Mouse (Mus musculus) thymus, postnatal 0 days (tissue): ENCODE measurements around the gene Safb2. TPM values are rescaled to one million over a fixed set of nuclear protein-coding genes. Genes with fewer than 3 reads are reported as not detected.
"Not testable (repeated sequence)": the region's sequence is repeated elsewhere in the genome, so short reads cannot be mapped to it uniquely, and the experiment has no call there.

Source experiments
- DNase-seq: peaks from one replicate; pipeline ENCODE4 v3.0.0-alpha.2; 2015; ENCODE audit warnings: low spot score
- polyA plus RNA-seq: library from polyadenylated mRNA; unstranded; fragments of >200 nt; fragmentation: Nextera tagmentation; extraction: Ambion mirVana; gene quantifications from 2 replicates; pipeline ENCODE4 v1.2.1, GENCODE M21; 2015

Gene Safb2
- polyA plus RNA-seq = 54.7 and 74.6 TPM in 2 replicates

DNA sequence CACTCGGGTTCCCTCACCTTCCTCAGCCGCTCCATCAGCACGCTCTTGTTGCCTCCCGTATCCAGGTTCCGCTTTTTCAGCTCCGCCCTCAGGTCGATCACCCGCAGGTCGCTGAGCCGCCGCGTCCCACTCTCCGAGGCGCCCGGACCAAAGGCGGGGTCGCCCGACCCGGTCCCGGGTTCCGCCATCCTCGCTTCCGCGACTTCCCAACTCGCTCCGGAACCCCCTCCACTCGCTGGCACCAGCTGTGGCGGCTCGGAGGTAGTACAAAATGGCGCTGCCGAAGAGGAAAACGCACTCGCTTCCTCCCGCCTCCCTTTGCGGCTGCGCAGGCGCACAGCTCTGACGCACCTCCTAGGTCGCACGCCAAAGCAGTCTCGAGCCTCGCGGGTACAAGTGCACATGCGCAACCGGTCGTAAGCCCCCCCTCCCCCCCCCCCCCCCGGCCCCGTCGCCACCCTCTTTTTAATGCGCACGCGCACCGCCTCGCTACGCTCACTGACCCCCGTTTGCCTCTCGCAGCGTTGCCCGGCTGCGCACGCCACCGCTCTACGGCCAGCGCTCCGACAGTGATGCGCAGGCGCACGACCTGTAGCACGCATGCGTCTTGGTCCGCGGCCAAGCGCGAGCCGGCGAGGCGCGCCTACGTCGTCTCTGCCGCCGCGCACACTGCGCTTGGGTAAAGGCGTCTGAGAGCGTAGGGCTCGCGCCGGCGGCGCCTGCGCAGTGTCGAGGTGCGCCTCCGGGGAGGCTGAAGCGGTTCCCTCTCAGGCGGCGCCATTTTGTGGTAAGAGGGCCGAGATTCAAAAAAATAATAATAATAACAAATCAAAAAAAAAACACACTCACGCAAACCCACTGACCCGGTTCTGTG is at the start of gene Safb2, which contains the start of gene Safb:
TSS of gene Safb2 (minus strand) at position 329 of the 874 bp plus-strand sequence.
TSS of gene Safb (plus strand) at position 569 of the 874 bp plus-strand sequence.
- peak; percentile 99 for DNase-seq

DNA sequence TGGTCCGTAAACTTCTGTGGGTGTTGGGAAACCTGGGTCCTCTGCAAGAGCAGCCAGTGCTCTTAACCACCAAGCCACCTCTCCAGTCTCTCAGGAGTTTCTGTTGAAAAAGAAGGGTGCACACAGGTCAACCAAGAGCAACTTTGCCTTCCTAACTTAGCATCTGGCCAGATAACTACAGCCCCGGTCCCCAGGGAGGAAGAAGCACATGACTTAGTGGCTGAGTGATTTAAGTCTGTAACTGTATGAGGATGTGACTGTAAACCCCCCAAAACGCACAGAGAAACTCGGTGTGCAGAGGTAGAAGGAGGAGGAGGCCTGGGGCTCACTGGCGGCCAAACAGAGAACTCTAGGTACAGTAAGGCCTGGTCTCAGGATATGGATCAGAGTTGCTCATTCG is 49.6 kb upstream of the Safb2 start:
- DNase-seq = no peak

DNA sequence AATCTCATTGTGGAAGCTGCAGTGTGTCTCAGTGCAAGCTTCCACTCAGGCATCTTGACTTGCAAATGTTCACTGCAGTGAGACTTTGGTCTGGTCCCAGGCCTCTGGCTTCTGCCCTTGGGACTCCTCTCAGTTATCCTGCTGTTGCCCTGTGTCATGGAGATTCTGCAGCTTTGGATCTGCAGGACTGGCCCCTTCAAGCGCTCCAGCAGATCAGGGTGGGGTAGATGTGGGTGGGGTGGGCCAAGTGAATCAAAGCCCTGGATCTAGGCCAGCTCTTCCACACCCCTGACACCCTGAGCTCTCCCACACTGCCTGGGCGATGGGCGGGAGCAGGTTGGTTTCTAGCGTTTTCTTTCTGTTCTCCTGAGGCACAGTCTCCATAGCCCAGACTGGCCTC is 47.4 kb upstream of the Safb2 start:
- no peak for DNase-seq

DNA sequence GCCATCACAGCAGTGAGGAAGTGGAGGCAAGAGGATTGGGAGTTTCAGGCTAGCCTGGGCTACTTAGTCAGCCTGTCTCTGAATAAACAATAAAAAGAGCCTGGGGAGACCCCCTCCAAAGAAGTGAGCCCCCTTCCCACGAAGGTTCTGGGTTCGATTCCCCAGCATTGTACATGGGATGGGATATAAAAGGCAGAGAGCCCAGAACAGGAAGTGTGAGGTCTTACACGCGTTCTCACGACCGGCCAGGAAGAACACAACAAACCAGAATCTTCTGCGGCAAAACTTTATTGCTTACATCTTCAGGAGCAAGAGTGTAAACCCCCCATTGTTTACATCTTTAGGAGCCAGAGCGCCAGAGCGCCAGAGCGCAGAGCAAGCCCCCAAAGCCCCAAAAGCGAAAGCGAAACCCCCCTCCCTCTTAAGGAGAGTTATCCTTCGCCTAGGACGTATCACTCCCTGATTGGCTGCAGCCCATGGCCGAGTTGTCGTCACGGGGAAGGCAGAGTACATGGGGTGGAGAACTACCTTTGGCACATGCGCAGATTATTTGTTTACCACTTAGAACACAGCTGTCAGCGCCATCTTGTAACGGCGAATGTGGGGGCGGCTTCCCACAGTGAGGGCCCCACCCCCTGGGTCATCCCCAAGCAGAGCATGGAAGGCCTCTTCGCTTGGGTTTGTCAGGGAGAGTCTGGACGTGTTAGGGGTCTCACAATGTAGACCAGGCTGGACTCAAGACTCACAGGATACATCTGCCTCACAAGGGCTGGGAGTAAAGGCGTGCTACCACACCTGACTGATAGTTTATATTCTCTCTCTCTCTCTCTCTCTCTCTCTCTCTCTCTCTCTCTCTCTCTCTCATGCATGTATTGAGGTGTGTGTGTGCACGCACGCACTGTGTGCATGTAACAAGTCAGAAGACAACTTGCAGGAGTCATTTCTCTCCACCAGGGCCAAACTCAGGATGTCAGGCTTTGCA is 45.7 kb upstream of the Safb2 start:
- DNase-seq = not testable (repeated sequence)

DNA sequence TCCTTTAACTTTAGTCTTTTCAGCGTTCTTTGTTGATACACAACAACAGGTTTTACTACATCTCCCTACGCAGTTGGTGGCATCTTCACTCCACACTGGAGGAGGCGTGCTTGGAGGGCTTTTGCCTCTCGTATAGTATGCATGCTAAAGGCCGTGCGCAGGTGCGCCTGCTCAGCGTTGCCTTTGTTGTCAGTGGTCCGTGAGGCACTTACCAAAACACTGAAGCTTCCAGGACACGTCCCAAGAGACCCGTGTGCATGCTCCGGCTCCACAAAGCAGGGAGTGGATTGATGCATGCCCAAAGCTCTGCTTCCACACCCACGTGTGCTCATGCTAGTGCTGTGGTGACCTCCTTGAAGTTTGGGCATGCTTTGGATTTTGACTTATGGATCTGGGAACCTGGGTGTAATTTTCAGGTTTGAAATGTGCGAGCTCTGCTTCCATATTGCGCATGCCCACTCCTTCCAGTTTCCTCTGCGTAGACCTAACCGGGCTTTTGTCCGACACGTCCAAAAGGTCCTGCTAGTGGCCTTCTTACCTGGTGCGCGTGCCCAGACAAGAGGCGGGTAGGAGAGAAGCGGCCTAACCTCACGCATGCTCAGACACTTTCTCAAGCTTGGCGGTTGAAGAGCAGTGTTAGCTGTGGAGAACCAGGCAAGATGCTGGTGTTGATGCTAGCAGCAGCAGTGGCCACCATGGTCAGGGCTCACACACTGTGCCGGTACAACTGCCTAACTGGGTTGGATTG is 43.3 kb upstream of the Safb2 start, which contains the start of gene Catsperd:
TSS of gene Catsperd (plus strand) at position 614 of the 748 bp plus-strand sequence.
- peak; percentile 35 for DNase-seq

DNA sequence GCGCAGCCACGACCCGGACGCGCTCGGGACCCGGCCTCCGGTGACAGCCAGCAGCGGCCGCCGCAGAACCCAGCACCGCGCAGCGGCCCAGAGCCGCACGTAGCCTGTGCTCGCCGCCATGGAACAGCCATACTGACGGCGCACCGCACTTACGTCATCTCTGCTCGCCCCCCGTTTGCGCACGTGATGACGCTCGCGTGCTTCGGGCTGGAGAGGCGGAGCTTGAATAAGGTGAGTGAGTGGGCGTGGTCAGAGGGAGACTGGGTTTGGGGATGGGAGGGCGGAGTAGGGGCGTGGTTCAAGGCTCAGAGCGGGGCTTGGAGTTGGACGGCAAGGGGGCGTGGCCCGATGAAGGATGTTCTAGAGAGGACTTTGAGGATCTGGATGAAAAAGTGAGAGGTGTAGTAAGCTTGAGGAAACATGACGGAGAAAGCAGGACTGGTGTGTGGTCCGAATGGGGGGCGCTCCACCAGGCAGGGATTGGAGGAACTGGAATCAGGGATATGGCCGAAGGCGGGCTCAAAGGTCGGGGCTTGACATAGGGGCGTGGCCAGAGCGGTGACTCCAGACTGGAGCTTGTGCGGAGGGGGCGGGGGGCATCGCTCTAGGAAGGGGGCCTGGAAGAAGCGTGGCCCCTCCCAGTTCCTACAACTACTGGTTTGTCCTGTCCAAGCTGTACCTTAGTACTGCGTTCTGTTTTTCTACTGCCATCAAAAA is 42.5 kb upstream of the Safb2 start, which contains the start of gene Lonp1:
TSS of gene Lonp1 (minus strand) at position 134 of the 717 bp plus-strand sequence.
- DNase-seq = peak; percentile 99

DNA sequence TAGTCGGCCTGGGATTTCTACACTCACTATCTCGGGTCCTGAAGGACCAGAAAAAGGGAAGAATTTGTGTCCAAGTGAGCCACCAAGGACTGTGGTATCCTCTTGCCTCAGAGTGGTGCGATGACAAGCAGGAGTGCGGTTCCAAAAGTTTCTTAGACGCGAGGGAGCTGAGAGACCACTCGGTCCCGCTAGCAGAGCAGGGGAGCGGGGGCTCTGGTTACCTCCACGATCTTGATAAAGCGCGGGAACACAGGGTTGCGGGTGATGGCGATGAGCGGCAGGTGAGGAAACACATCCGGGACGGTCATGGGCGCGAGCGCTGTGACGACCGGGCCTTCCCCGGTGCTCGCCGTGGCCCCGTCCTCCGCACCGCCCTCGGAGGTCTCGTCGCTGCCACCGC is 41.9 kb upstream of the Safb2 start:
- DNase-seq = no peak

DNA sequence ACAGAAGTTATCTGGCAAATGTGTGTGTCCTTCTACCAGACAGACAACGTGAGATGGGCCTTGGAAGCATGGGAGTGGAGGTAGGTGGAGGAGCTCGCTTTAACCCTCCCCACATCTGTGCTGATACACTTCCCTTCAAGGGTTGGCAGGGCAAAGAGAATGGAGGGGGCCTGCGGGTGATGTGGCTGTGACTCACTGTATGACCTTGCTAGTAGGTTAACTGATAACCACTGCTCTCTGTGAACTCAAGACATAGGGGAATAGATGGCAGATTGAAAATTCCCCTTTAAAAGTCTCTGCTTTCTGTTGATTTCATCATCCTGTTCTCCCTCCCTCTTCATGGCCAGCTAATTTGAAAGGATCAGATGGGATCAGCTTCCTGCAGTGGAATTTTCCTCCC is 41.1 kb upstream of the Safb2 start:
- DNase-seq = no peak

DNA sequence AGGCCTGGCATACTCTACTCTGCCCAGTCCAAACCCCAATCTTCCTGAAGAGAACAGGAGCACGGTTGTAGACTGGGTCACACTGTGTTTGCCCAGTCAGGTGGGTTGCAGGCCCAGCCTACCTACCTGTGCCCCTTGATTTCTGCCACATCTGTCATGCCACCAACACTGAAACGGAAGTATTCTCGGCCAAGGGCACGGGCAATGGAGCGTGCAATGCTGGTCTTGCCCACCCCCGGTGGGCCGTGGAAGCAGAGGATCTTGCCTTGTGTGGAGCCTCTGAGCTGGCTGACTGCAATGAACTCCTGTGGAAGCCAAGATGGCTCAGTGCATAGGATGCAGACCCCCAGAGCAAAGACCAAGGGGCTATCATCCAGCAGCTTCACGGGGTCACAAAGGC is 33.2 kb upstream of the Safb2 start:
- DNase-seq = no peak

DNA sequence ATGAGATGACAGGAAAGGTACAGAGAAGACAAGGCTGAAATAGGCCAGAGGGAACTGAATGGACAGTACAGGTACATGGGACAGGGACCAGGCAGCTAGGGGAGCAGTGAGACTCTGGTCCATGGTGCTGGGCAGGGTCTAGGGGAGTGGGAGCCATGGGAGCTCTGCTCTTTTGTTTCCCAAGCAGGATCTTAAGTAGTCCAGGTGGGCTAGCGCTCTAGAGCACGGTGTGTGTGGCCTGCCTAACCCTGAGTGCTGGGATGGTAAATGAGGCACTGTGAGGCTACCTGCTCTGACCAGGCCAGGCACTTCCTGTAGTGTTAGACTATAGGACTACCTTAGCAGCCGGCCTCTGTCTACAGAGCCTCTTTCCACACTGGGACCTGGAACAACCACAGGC is 32.3 kb upstream of the Safb2 start:
- DNase-seq = no peak

DNA sequence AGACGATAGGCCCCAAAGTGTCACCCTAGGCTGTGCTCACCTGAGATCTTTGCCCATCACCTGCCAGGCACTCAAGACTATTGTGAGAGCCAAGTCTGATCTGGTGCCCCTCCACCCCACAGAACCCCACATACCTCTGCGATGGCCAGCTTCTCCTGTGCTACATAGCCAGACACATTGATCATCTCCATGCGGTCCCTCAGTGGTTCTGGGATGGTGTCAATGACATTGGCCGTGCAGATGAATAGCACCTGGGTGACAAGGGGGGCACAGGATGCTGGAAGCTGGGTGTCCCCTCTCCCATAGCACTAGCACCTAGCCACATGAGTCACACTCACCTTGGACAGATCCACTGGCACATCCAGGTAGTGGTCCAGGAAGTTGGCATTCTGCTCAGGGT is 31.4 kb upstream of the Safb2 start:
- DNase-seq = no peak

DNA sequence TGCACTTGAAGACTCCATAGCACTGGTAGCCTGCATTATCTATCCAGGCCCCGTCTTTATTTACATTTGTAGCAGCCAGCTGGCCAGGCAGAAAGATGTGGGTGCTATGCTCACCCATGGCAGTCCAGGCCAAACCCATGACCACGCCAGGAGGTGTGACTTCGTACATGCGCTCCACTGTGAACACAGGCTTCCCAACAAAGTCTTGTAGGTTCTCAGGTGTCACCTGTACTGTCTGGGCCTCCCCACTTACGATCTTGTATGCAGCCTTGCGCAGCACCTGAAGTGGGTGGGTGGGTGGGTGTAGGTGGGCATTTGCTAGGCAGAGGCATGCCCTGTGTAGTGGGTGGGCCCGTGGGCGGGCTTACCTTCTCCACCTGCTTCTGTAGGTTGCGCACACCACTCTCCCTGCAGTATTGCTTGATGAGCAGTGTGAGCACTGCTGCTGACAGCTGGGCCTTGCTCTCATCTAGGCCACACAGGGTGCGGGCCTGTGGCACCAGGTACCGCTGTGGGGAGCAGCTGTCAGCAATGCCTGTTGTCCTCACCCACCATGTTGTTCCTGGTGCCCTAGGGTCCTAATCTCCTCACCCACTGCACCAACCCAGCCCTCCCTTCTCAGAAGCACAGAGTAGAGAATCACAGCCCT is 30.9 kb upstream of the Safb2 start:
- DNase-seq = no peak

DNA sequence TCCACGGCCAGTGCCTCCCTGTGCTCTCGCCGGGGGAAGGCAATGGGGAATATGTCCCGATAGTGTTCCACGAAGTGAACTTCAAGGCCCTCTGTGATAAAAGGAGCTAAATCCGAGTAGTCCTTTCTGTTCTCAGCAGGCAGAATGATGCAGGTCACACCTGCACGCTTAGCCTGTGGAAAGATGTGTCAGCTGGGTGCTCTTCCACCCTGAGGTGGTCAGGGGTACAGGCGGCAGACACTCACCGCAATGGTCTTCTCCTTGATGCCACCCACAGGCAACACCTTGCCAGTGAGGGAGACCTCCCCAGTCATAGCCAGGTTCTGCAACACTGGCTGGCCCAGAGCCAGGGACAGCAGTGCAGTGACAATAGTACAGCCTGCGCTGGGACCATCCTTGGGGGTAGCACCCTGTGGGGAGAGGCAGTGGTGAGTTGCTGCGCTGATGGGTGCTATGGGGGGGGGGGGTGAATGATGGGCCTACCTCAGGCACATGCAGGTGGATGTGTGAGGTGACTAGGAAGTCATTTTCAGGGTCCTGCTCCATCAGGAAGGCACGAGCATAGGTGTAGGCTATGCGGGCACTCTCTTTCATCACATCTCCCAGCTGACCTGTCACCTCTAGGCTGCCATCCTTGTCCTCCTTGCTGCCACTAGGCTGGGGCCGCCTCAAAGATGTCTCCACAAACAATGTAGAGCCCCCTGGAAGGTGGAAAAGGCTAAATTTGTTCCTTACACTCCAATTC is 30.2 kb upstream of the Safb2 start:
- no peak for DNase-seq

DNA sequence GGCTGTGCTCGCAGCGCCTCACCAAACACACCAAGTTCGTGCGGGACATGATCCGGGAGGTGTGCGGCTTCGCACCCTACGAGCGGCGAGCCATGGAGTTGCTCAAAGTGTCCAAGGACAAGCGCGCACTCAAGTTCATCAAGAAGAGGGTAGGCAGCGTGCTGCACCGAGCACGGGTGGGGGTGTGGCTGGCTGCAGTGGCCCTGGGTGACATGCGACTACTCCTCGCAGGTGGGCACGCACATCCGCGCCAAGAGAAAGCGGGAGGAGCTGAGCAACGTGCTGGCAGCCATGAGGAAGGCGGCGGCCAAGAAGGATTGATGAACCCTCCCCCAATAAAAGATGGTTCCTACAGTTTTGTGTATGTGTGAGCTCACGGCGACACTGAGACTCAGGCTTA is 29.5 kb upstream of the Safb2 start:
- DNase-seq = not testable (repeated sequence)

DNA sequence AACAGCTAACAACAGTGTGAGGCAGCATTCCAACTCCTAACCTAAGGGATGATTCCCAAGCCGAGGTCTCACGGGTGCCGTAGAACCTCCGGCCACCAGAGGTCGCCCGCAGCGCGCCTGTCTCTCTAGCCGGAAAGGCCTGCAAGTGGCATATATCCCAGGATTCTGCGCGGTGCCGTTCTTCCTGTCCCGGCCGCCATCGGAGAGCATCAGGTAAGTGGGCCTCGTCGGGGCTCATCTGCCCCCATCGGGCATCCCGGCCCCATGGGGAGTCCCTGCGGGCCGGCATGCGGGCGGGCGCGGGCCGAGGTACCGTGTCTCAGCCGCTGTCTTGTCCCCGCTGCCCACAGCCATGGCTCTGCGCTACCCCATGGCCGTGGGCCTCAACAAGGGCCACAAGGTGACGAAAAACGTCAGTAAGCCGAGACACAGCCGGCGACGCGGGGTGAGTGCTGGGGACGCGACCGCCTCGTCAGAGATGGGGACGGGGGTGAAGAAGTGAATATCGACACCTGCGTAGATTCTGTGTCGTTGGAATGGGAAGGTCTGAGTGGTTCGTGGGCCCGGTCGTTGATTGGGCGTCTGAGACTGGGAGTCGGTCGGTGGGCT is 29.0 kb upstream of the Safb2 start, which contains the start of gene Rpl36:
TSS of gene Rpl36 (plus strand) at position 181 of the 609 bp plus-strand sequence.
- peak; percentile 90 for DNase-seq

DNA sequence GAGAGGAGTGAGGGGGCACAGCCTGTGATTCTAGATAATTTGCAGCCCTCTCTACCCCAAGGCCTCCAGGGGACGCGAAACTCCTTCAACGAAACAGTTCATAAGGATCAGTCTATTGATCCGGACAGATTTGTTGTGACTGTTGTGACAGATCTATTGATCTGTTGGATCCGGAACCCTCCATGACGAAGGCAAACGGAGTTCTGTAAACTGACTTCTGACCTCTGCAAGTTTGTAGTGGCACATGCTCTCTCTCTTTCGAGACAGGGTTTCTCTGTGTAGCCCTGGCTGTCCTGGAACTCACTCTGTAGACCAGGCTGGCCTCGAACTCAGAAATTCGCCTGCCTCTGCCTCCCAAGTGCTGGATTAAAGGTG is 28.2 kb upstream of the Safb2 start:
- DNase-seq = not testable (repeated sequence)

DNA sequence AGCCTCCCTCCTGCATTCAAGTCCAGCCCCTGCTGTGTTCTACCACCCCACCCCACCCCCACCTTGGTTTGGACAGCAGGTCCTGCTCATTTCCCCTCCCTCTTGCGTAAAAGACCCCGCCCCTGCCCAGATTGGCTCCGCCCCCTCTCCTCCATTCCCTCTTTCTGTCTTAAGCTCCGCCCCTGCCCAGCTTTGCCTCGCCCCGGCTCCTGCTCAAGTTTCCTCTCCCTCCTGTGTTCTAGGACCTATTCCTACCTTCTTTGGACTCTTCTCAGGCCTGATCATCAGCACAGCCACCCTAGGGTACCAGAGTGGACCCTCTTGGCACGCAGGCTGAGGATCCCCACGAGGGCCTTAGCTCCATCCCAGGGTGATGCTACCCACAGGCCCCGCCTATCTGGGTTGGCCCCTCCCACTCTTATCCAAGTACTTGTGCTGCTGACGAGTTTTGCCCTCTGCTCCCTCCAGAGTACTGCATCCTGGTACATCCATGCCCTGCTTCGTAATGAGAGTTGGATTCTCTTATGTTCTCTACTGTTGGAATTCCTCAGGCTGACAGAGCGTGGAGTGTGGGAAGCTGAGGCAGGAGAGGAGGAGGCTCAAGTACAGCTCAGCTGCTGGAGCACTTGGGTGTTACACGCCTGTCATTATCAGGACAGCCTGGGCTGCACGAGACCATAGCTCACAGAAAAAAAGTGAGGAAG is 27.6 kb upstream of the Safb2 start:
- DNase-seq = peak; percentile 19

DNA sequence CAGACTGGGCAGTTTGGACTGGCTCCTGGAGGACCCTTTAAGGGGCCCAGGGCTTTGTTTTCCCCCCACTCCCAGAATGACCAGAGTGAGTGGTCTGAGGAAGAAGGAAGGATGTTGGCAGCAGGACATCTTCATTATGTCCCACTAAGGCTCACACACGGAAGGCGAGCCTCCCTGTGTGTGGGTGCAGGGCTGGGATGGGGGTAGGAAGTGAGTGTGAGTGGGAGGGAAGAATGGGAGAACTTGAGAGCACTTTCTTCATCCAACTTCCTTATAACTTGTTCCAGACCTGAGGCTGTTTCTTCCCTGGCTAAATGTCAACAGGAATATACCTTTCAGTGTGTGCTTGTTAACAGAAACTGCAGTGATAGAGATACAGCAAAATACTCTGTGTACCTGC is 26.9 kb upstream of the Safb2 start:
- DNase-seq = no peak
